Mouse (Mus musculus) ZHBTc4 (cell line): ENCODE measurements around the gene Ctsd.

Source experiments
- DNase-seq: peaks from one replicate; pipeline ENCODE4 v3.0.0-alpha.2; 2011; ENCODE audit warnings: low read depth, low spot score

Gene Ctsd

DNA sequence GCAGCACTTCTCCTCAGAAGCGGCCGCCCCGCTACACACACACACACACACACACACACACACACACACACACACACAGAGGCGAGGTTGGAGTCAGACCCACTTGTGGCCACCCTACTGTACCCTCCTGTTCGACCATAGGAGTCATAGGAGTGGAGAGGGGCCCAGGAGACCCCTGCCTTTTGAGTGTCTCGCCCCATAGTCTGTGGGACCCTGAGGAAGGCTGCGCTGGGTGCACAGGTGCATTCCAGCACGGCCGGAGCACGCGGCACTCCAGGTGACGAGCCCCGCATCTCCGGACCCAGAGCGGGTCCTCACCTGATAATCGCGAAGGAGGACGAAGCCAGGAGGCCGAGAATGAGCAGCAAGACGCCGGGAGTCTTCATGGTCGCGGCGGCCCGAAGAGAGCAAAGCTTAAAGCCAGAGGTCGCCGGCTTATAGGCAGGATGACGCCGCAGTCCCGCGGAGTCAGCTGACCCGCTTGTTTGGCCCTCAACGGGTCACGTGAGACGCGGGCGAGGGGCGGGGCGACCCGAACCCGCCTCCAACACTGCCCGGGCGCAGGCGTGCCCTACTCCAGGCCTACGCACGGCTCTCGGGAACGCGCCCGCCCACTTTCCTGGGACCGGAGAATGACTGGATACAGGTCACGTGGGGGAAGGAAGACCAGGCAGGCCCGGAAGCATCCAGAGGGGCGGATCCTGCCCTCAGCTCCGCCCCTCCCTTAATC lies at the start of gene Ctsd:
Gene Ctsd (minus strand): TSS at position 620 of the 730 bp plus-strand sequence.
- DNase-seq: peak; percentile 99

DNA sequence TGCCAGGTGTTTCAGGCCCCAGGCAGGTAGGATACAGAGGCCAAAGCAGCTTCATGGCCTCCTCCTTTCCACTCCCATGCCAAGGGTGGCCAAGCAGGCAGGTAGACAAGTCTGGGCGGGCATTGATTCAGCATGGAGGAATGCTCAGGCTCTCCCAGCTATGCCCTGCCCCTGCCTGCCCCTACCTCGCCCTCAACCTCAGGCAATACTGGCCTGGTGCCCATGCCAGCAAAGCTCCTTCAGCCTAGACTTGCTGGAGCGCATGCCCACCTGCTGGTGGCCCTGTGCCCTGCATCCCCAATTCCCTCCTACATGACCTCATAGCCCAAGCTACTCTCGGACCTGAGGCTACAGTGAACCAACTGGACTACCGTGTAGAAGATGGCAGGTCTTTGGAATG lies 49.5 kb upstream of the Ctsd start:
- DNase-seq: peak; percentile 29

DNA sequence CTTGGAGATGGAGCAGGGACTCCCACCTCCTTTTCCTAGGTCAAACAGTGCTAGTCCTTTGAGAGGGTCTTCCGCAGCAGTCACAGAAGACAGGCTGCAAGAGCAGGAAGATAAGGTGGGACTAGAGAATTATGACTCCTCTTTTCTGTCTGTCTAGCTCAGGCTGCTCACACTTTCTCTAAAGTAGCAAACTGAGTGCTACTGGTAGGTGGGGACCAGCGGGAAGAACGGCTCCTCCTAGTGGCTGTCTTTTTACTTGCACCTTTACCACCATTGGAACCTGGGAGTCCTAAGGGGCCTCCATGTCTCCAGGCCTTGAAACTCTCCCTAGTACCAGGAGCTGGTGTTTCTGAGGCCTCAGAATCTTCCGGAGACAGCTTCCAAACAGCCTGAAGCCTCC lies 47.7 kb upstream of the Ctsd start:
- DNase-seq: peak; percentile 77

GRCm38 (mm10) chr7:142434137-142434865 lies 46.5 kb upstream of the Ctsd start, which contains the start of gene Syt8:
Gene Syt8, plus strand, starts transcription at chr7:142434850.
- no peak for DNase-seq

GRCm38 (mm10) chr7:142433623-142434022 lies 45.8 kb upstream of the Ctsd start:
- DNase-seq: no peak

DNA sequence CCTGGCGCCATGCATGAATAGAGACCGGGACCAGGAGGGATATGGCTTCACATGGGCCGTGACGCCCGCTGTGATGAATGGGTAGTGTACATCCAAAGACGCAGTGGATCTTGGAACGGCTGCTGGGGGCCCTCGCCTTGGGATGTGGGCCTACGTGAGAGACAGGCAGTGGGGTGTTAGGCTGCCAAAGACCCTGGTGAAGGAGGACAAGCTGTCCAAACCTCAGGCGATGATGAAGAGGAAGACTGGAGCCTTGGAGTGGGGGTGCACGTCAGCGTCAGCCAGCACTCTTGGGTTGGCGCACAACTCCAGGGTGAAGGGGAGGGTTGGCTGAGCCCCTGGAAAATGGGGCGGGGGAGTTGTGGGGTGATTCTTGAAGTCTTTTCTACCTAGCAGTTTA lies 43.3 kb upstream of the Ctsd start:
- DNase-seq: no peak

DNA sequence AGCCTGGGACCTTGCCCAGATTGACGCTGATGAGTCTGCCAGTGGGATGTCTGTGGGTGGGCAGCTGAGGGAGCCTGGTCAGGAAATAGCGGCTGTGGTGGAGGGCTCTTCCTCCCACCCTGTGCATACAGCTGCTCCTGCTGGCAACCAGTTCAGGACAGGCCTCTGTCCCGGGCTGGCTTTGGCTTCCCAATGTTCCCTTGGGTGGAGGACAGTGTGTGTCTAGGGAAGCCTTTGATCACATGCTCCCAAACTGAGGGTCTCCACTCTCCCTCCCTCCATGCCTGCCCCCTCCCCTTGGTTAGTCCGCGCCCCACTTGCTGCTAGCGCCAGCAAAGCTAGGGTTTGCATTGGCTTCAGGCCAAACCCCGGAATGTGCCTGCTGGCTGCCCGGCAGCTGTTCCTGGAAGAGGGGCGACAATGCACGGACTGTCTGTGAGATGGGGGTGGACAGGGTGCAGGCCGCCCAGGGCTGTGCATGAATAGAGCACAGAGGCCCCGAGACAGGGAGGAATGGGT lies 42.4 kb upstream of the Ctsd start:
- DNase-seq: no peak

- peak; percentile 84 for DNase-seq
These were observed 40.4 kb upstream of the Ctsd start for GRCm38 (mm10) chr7:142428213-142428612.

- DNase-seq: no peak
These were observed 37.9 kb upstream of the Ctsd start for GRCm38 (mm10) chr7:142425641-142426213.

GRCm38 (mm10) chr7:142421826-142422225 lies 34.0 kb upstream of the Ctsd start:
- no peak for DNase-seq

DNA sequence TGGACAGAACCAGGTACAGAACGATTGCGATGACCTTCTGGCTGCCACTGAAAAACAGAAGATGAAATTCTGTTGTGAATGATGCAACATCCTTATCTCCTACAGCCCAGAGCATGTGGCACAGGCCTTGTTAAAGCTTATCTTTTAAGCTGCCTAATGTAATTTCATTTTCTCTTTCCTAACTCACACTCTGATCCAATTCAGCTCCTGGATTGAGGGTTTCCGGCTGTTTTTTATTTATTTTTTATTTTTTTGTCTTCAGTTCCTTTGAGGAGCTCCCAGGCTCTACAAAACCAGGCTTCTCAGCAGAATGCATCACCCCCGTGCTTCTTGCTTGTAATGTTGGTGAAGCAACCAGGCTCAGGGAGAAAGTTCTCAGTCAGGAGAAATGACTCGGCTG lies 32.0 kb upstream of the Ctsd start:
- DNase-seq: no peak

GRCm38 (mm10) chr7:142418679-142419078 lies 30.8 kb upstream of the Ctsd start:
- peak; percentile 46 for DNase-seq

DNA sequence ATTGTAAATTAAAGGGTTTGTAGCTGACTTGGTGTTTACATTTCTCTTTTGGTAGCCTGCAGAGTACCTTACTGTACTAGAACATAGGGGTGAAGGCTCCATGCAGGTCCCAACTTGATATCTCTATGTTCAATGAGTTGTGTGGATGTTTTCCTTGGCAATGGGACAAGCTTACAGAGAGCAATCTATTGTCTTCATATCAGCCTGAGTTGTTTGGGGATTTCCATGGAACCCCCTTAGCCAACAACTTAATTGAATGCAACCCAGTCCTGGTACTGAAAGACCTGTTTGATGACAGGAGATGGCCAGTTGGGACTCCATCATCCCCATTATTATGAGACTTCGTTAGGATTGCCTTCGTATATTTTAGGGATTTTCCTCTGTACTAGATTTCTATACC lies 30.2 kb upstream of the Ctsd start:
- no peak for DNase-seq

GRCm38 (mm10) chr7:142416225-142416624 lies 28.4 kb upstream of the Ctsd start:
- DNase-seq: no peak

GRCm38 (mm10) chr7:142415314-142415713 lies 27.5 kb upstream of the Ctsd start:
- no peak for DNase-seq

GRCm38 (mm10) chr7:142413285-142413684 lies 25.4 kb upstream of the Ctsd start:
- DNase-seq: no peak

DNA sequence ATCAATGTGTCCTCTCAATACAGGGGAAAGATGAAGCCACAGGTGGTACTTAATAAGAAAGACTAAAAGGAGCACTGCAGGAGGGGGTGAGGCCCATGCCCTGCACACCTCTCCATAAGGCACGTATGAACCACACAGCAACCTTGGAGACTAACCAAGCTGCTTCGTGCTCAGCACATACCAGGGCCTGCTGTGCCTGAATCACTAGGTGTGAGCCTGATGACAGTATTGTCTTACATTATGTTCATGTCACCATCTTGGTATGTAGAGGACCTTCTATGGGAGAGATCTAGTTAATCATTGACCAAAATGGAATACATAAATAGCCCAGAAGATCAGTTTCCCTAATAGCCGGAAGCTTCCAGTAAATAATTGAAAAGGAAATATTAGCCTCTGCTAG lies 21.8 kb upstream of the Ctsd start:
- no peak for DNase-seq

DNA sequence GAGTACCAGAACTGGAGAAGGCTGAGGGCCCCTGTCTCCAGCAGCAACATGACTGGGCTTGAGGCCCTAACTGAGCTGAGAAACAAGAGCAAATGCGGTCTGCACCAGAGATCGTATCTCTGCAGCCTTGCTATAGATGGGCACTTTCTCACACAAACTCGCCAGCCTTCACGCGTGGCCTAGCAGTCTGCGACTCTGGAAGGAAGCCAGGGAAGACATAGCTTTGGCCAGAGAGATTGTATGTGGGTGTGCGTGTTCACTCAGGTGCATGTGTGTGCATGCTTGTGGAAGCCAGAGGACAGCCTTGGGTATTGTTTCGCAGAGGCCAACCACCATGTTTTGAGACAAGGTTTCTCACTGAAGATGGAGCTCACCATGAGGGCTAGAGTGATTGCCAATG lies 20.8 kb upstream of the Ctsd start:
- DNase-seq: no peak

GRCm38 (mm10) chr7:142407935-142408334 lies 20.1 kb upstream of the Ctsd start:
- no peak for DNase-seq

GRCm38 (mm10) chr7:142405134-142405533 lies 17.3 kb upstream of the Ctsd start:
- DNase-seq: peak; percentile 85

GRCm38 (mm10) chr7:142403591-142403990 lies 15.8 kb upstream of the Ctsd start:
- DNase-seq: no peak

DNA sequence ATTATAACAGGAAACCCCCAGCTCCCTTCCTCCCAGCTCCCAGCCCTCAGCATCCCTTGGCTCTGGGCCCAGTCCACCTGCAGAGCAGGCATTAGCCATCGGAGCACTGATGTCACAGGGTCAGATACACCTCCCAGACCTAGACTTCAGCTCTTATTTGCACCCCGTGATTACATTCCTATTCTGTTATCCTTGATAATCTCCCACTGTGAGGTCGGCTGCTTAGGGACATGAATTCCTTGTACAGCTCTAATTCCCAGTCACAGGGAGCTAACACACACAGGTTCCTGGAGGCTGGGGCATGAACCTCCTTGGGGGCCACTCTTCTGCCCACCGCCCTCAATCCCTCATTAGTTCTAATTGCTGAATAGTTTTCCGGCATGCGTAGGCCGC lies 12.9 kb upstream of the Ctsd start:
- peak; percentile 44 for DNase-seq
